Mouse (Mus musculus): Measurements from ENCODE around the gene Ptprd.

DNA sequence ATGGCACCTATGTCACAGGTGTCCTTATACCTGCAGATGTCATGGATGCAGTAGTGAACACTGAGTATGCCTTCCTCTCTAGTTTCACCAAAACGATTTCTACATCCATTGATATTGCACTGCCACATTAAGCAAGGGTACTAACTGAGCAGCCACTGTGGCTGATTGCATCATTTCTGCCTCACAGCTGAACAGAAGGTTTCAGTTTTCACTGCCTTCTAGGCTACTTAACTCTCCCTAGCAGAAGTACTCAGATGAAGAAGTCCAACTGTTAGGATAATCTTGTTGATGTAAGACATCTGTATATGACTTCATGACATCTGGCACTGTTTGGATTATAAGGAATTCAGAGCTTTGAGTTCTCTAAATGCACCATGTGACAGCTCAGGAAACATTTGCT, 1678.8 kb downstream of the Ptprd start:
- TF ChIP-seq GATA1 (IDR thresholded peaks at IDR 0.05; ENCODE audit: borderline replicate concordance, low read length) (no peak), TAL1 (conservative IDR thresholded peaks at IDR 0.05; ENCODE audit: low read depth, low read length) (no peak), CTCF (IDR thresholded peaks at IDR 0.05; ENCODE audit: low read depth, low read length) (no peak)

Data from G1E (cell line).